Mouse (Mus musculus) kidney, postnatal 10 days (tissue): ENCODE measurements around the gene Arhgef38.

Source experiments
- DNase-seq: peaks from one replicate; pipeline ENCODE4 v3.0.0; 2021; ENCODE audit warnings: mixed read lengths

Arhgef38 gene

GRCm38 (mm10) chr3:133163913-133164406 lies 70.8 kb downstream of the Arhgef38 start:
- no peak for DNase-seq

- DNase-seq: no peak
These were observed 71.6 kb downstream of the Arhgef38 start for GRCm38 (mm10) chr3:133163174-133163573.

GRCm38 (mm10) chr3:133161407-133161806 lies 73.3 kb downstream of the Arhgef38 start:
- no peak for DNase-seq

GRCm38 (mm10) chr3:133158260-133158659 lies 76.5 kb downstream of the Arhgef38 start:
- peak; percentile 22 for DNase-seq

GRCm38 (mm10) chr3:133154683-133155082 lies 80.1 kb downstream of the Arhgef38 start:
- DNase-seq: no peak

- no peak for DNase-seq
These were observed 81.1 kb downstream of the Arhgef38 start for GRCm38 (mm10) chr3:133153629-133154028.

- DNase-seq: no peak
These were observed 81.9 kb downstream of the Arhgef38 start for GRCm38 (mm10) chr3:133152831-133153230.

GRCm38 (mm10) chr3:133151629-133152028 lies 83.1 kb downstream of the Arhgef38 start:
- no peak for DNase-seq

- DNase-seq: no peak
These were observed 90.1 kb downstream of the Arhgef38 start for GRCm38 (mm10) chr3:133144511-133145147.

GRCm38 (mm10) chr3:133141877-133142276 lies 92.9 kb downstream of the Arhgef38 start:
- DNase-seq: no peak

- no peak for DNase-seq
These were observed 102.1 kb downstream of the Arhgef38 start for GRCm38 (mm10) chr3:133132611-133133010.

GRCm38 (mm10) chr3:133131372-133131771 lies 103.4 kb downstream of the Arhgef38 start:
- no peak for DNase-seq

- no peak for DNase-seq
These were observed 121.5 kb downstream of the Arhgef38 start for GRCm38 (mm10) chr3:133113281-133113680.

GRCm38 (mm10) chr3:133111741-133112140 lies 123.0 kb downstream of the Arhgef38 start:
- DNase-seq: peak; percentile 35

GRCm38 (mm10) chr3:133109844-133110243 lies 124.9 kb downstream of the Arhgef38 start:
- no peak for DNase-seq

GRCm38 (mm10) chr3:133108731-133109130 lies 126.0 kb downstream of the Arhgef38 start:
- no peak for DNase-seq

- no peak for DNase-seq
These were observed 130.3 kb downstream of the Arhgef38 start for GRCm38 (mm10) chr3:133104436-133104835.

- no peak for DNase-seq
These were observed 131.0 kb downstream of the Arhgef38 start for GRCm38 (mm10) chr3:133103768-133104167.

- DNase-seq: no peak
These were observed 135.8 kb downstream of the Arhgef38 start for GRCm38 (mm10) chr3:133098909-133099308.

GRCm38 (mm10) chr3:133098336-133098735 lies 136.4 kb downstream of the Arhgef38 start:
- DNase-seq: no peak

- no peak for DNase-seq
These were observed 136.8 kb downstream of the Arhgef38 start for GRCm38 (mm10) chr3:133097936-133098335.

GRCm38 (mm10) chr3:133094305-133094704 lies 140.4 kb downstream of the Arhgef38 start:
- DNase-seq: no peak

- DNase-seq: no peak
These were observed 141.8 kb downstream of the Arhgef38 start for GRCm38 (mm10) chr3:133092936-133093335.

- DNase-seq: no peak
These were observed 142.4 kb downstream of the Arhgef38 start for GRCm38 (mm10) chr3:133092274-133092853.
